Mouse (Mus musculus) erythroblast, embryonic 14.5 days (primary cell): Measurements from ENCODE around the gene Stx1a. TPM values are rescaled to one million over a fixed set of nuclear protein-coding genes. Genes with fewer than 3 reads are reported as not detected.
"Not testable (repeated sequence)": the region's sequence is repeated elsewhere in the genome, so short reads cannot be mapped to it uniquely, and the experiment has no call there.

Experiments used
- H3K27me3 ChIP-seq: 2 replicates; pipeline ENCODE4 v1.6.1; 2012; ENCODE audit warnings: inconsistent platforms; ENCODE audit not compliant: control insufficient read depth
- H3K36me3 ChIP-seq: 2 replicates; pipeline ENCODE4 v1.6.1; 2012; ENCODE audit warnings: mild to moderate bottlenecking, inconsistent platforms; ENCODE audit not compliant: control insufficient read depth
- H3K4me1 ChIP-seq: 2 replicates; pipeline ENCODE4 v1.6.1; 2012; ENCODE audit warnings: inconsistent platforms; ENCODE audit not compliant: control insufficient read depth
- H3K4me3 ChIP-seq: replicated peaks from 2 replicates; pipeline ENCODE3; 2012; ENCODE audit warnings: moderate library complexity, mild to moderate bottlenecking, inconsistent platforms
- H3K9me3 ChIP-seq: 2 replicates; pipeline ENCODE4 v1.6.1; 2012; ENCODE audit warnings: low read length, inconsistent platforms, mixed read lengths; ENCODE audit not compliant: control insufficient read depth
- GATA1 ChIP-seq: IDR thresholded peaks from 2 replicates; pipeline ENCODE4 v1.6.1; 2012; ENCODE audit warnings: low read length, inconsistent platforms, mixed read lengths
- TAL1 ChIP-seq: IDR thresholded peaks from 3 replicates; pipeline ENCODE4 v1.6.1; 2012; ENCODE audit warnings: low read length, inconsistent platforms, mixed read lengths
- polyA plus RNA-seq: library from polyadenylated mRNA; stranded (reverse); fragments of >175 nt; gene quantifications from 2 replicates; pipeline ENCODE4 v1.2.3, GENCODE M21; 2012

The Stx1a gene
- polyA plus RNA-seq, 1 experiment, result 0.05 TPM

DNA sequence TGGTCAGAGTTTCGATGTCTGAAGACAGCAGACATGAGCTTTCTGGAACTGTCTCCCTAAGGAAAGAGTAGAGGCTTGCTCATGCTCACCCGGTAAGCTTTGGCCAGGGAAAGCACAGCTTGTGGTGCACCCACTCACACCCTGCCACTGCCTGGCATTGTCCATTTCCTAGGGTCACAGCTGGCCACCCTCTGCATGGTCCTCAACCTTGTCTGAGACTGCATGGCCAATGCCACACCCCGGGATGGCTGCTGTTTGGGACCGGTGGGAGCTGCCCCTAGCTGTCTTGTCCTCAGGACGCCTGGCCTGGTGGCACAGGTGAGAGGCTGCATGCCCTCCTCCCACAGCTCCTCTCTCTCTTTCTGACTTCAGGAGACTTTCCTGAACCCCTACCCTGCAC is 25.3 kb downstream of the Stx1a start:
- no peak for TF ChIP-seq TAL1
- no peak for TF ChIP-seq GATA1
- Histone ChIP-seq H3K4me3 (no peak overlapping the region), H3K27me3 (no peaks in the 10 kb centered on the region), H3K4me1 (peaks cover 3% of the 10 kb centered on the region; the same call in 1 of the 2 replicates), H3K36me3 (peaks cover 17% of the 10 kb centered on the region), H3K9me3 (no peaks in the 10 kb centered on the region)

GRCm38 (mm10) chr5:135049268-135049667 is 26.0 kb downstream of the Stx1a start:
- H3K4me1 ChIP-seq, H3K4me3 ChIP-seq: not testable (repeated sequence)
- H3K36me3 ChIP-seq, result peaks cover 24% of the 10 kb centered on the region

DNA sequence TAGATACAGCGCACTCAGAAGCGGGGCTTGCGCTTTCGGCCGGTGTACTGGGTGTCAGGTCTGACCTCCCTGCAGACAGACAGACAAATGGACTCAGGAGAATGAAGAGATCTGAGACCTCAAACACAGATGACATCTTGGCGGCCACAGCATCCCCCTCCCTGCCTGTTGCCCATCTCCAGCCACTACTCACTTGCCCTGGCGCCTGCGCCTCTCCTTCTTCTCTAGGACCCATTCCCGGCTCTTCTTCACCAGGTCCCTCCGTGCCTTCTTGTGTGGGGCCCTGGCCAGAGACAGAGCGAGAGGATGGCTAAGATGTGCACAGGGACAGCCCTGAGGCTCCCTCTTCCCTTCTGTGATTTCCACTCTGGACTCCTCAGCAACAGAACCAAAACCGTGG is 30.1 kb downstream of the Stx1a start:
- Histone ChIP-seq H3K9me3 (no peaks in the 10 kb centered on the region), H3K27me3 (no peaks in the 10 kb centered on the region), H3K36me3 (peaks cover 60% of the 10 kb centered on the region), H3K4me1 (peaks cover 3% of the 10 kb centered on the region; the same call in 1 of the 2 replicates), H3K4me3 (no peak overlapping the region)
- TF ChIP-seq TAL1, result no peak
- TF ChIP-seq GATA1, result no peak

More at GRCm38 (mm10) chr5:135049268-135049667, 26.0 kb downstream of the Stx1a start:
- not testable (repeated sequence) for H3K9me3 ChIP-seq, H3K27me3 ChIP-seq

DNA sequence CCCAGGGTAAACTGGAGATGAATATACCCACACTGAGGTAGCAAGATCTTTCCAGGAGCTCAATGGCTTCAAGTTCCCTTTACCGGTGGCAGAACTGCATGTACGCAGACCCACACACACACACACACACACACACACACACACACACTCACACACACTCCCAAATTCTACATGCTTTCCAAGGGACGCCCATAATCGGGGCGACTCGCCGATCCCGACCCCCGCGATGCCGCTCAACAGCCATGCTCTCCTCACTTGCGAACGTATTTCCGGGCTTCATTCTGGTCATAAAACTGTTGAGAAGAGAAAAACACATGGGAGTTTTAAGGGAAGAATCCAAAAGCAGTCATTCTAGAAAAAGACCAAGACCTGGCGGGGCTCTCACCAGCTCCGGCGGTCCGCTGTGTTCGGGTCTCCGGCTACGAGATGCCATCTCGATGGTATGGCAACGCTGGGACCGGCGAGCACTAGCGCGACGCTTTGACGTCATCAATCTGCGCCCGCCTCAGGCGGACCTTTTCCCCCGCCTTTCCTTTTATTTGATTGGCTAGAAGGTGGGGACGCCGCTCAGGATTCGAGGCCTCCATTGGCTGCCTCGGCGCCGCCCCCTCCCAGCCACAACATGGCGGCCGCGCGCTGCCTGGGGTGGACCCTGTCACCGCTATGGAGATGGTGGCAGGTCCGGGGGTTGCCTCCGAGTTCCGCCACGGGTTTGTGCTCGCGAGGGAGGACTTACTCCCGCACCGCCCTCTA is 40.5 kb downstream of the Stx1a start, which contains the start of gene Dnajc30:
Dnajc30 (plus strand) TSS at position 574 of the 753 bp plus-strand sequence.
- peaks cover 59% of the 10 kb centered on the region for H3K36me3 ChIP-seq

DNA sequence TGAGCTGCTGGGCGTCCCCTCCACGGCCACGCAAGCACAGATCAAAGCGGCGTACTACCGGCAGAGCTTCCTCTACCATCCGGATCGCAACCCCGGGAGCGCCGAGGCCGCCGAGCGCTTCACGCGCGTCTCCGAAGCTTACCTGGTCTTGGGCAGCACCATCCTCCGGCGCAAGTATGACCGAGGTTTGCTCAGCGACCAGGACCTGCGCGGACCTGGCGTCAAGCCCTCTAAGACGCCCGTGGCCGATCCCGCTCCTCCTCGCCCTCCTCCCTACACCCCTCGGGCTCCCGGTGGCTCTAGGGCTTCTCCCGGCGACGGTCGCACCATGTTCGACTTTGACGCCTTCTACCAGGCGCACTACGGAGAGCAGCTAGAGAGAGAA is 41.1 kb downstream of the Stx1a start:
- Histone ChIP-seq H3K27me3 (no peaks in the 10 kb centered on the region), H3K9me3 (no peaks in the 10 kb centered on the region), H3K4me1 (peaks cover 37% of the 10 kb centered on the region), H3K4me3 (peak overlapping the region; percentile 80), H3K36me3 (peaks cover 53% of the 10 kb centered on the region)
- TF ChIP-seq GATA1 (no peak), TAL1 (no peak)

More for the DNA sequence above, 40.5 kb downstream of the Stx1a start, which contains the start of gene Dnajc30:
- no peaks in the 10 kb centered on the region for H3K9me3 ChIP-seq
- H3K4me3 ChIP-seq, result peak within 1 kb of the TSS; percentile 80
- TF ChIP-seq TAL1, result no peak
- TF ChIP-seq GATA1, result 0 out of 2 replicates have a peak, but pooled peaks have one; percentile 27
- H3K4me1 ChIP-seq, result peaks cover 37% of the 10 kb centered on the region
- H3K27me3 ChIP-seq, result no peaks in the 10 kb centered on the region

DNA sequence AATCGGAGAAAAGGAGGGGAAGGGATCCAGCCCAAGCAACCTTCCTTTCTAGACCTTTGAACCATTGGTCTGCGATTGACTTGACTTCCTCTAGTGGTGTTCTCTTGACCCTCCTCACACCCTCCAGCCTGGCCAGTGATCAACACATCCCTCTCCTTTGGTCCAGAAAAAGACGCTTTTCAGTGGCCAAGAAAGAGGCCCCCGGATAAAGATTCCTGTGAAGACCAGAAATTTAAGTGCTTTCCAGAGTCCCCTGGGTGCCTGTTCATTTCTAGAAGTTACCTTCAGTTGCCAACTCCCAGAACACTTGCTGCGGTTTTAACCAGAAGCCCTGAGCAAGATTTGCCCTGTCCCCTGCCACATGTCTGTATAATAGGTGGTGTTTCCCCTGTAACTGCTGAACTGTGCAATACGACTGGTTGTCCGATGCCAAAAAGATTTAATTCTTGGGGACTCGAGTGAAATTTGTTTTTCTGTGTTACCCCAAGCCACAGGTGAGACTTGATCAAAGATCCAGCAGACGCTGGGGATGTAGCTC is 41.7 kb downstream of the Stx1a start, which contains the start of gene Bud23:
Bud23 (minus strand) TSS at position 51 of the 538 bp plus-strand sequence.
- H3K9me3 ChIP-seq, H3K27me3 ChIP-seq: not testable (repeated sequence)
- H3K36me3 ChIP-seq, result peaks cover 47% of the 10 kb centered on the region
- H3K4me1 ChIP-seq, result peaks cover 38% of the 10 kb centered on the region
- peak within 1 kb of the TSS; percentile 80 for H3K4me3 ChIP-seq

- TF ChIP-seq GATA1, result no peak
- no peak for TF ChIP-seq TAL1
- Histone ChIP-seq H3K9me3 (no peaks in the 10 kb centered on the region), H3K4me3 (no peak overlapping the region), H3K4me1 (peaks cover 48% of the 10 kb centered on the region), H3K27me3 (no peaks in the 10 kb centered on the region), H3K36me3 (peaks cover 37% of the 10 kb centered on the region)
Measured at GRCm38 (mm10) chr5:135066008-135066407, 42.7 kb downstream of the Stx1a start.

DNA sequence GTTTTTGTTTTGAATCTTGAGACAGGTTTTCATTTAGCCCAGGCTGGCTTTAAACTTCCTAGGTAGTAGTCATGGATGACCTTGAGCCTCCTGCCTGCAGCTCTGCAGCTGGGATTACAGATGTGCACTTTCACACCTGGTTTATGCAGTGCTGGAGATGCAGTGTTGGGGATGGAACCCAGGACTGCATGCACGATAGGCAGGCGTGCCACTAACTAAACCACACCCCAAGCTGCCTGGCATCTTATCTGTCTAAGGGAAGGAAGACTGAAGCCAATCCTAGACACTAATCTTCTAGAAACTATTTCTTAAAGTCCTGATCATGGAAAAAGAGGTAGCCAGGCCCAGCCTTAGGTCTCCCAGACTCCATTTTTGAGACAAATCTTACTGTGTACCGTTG is 47.2 kb downstream of the Stx1a start:
- Histone ChIP-seq H3K4me3 (no peak overlapping the region), H3K4me1 (peaks cover 26% of the 10 kb centered on the region), H3K36me3 (peaks cover 22% of the 10 kb centered on the region), H3K27me3 (peaks cover 5% of the 10 kb centered on the region; the same call in 1 of the 2 replicates), H3K9me3 (no peaks in the 10 kb centered on the region)
- TF ChIP-seq TAL1 (no peak), GATA1 (no peak)

DNA sequence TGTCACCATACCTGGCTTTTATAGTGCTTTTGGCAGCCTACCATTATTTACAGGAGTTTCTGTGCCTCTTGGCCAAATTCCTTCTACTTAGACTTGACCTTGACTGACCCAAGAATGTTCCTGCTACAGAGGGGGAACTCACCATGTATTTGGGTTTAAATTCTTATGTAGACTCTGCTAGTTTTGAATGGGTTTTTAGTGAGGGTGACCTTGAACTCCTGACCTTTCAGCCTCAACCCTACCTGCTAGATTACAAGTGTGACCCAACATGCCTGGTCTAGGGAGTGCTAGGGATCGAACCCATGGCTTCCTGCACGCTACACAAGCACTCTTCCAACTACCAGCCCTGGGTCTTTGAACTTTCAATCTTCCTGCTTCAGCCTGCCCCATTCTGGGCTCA is 48.8 kb downstream of the Stx1a start:
- Histone ChIP-seq H3K4me3 (no peak overlapping the region), H3K27me3 (peaks cover 5% of the 10 kb centered on the region; the same call in 1 of the 2 replicates), H3K4me1 (peaks cover 19% of the 10 kb centered on the region), H3K36me3 (peaks cover 8% of the 10 kb centered on the region), H3K9me3 (no peaks in the 10 kb centered on the region)
- TF ChIP-seq GATA1 (no peak), TAL1 (no peak)
